Mouse (Mus musculus): ENCODE measurements around the gene Wnt6. TPM values are rescaled to one million over a fixed set of nuclear protein-coding genes. Genes with fewer than 3 reads are reported as not detected.

Wnt6 gene
- polyA plus RNA-seq, 1 experiment from 2014 or later: 11.4 TPM

DNA sequence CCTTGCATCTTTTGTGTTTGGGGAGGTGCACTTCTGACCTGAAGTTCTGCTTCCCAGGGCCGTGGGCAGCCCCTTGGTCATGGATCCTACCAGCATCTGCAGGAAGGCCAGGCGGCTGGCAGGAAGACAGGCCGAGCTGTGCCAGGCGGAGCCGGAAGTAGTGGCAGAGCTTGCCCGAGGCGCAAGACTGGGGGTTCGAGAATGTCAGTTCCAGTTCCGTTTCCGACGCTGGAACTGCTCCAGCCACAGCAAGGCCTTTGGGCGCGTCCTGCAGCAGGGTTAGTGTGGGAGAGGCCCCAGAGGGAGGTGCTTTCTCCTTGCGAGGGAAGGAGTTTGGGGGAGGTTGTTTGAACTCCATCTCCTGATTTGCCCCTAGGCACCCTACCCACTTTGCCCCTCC, 10.4 kb downstream of the Wnt6 start:
- Histone ChIP-seq H3K4me3 (no peak overlapping the region), H3K4me1 (peaks cover 18% of the 10 kb centered on the region), H3K9me3 (replicated peaks) (no peaks in the 10 kb centered on the region), H3K4me2 (replicated peaks) (no peak overlapping the region), H3K36me3 (no peaks in the 10 kb centered on the region), H3K9ac (no peak overlapping the region), H3K27me3 (peaks cover 92% of the 10 kb centered on the region), H3K27ac (no peak overlapping the region)
- no peak for ATAC-seq (ENCODE audit: low FRiP score)
- WGBS: 18% methylated on average over 14 of the region's 14 CpGs

GRCm38 (mm10) chr1:74783554-74783953, 11.9 kb downstream of the Wnt6 start:
- peak overlapping the region; percentile 81 for H3K4me2 ChIP-seq (replicated peaks)
- 0 out of 2 replicates have a peak overlapping the region, but pooled peaks have one; percentile 49 for H3K9ac ChIP-seq
- H3K36me3 ChIP-seq: no peaks in the 10 kb centered on the region
- no peaks in the 10 kb centered on the region for H3K9me3 ChIP-seq (replicated peaks)
- peaks cover 18% of the 10 kb centered on the region for H3K4me1 ChIP-seq
- no peak overlapping the region for H3K27ac ChIP-seq
- H3K27me3 ChIP-seq: peaks cover 92% of the 10 kb centered on the region
- ATAC-seq (ENCODE audit: low FRiP score): no peak
- 2% methylated on average over 12 of the region's 13 CpGs for WGBS
- peak overlapping the region; percentile 41 for H3K4me3 ChIP-seq

DNA sequence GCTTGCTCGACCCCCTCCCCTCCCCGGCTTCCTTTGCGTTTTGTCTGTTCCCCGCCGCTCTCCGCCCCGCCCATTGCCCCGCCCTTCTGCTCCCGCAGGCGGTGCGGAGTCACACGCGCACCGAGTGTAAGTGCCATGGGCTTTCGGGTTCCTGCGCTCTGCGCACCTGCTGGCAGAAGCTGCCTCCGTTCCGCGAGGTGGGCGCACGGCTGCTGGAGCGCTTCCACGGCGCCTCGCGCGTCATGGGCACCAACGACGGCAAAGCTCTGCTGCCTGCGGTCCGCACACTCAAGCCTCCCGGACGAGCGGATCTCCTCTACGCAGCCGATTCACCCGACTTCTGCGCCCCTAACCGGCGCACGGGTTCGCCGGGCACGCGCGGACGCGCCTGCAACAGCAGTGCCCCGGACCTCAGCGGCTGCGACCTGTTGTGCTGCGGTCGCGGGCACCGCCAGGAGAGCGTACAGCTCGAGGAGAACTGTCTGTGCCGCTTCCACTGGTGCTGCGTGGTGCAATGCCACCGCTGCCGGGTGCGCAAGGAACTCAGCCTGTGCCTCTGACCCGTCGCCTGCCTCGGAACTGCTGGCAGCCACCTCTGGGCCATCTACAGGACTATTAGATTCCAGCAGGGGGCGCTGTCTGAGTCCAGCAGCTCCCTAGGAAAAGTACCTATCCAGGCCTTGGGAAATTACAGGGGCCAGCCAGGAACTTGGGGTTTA, 12.5 kb downstream of the Wnt6 start:
- Histone ChIP-seq H3K4me1 (peaks cover 21% of the 10 kb centered on the region), H3K9me3 (replicated peaks) (no peaks in the 10 kb centered on the region), H3K36me3 (no peaks in the 10 kb centered on the region), H3K4me2 (replicated peaks) (peak overlapping the region; percentile 81), H3K27me3 (peaks cover 92% of the 10 kb centered on the region), H3K4me3 (peak overlapping the region; percentile 41), H3K9ac (peak overlapping the region; percentile 49; the same call in 1 of the 2 replicates), H3K27ac (no peak overlapping the region)
- WGBS: 2% methylated on average over 67 of the region's 67 CpGs
- no peak; the same call in 1 of the 2 replicates for ATAC-seq (ENCODE audit: low FRiP score)

- H3K9ac ChIP-seq: no peak overlapping the region
- no peak overlapping the region for H3K4me3 ChIP-seq
- H3K9me3 ChIP-seq (replicated peaks): no peaks in the 10 kb centered on the region
- H3K36me3 ChIP-seq: no peaks in the 10 kb centered on the region
- H3K4me1 ChIP-seq: peaks cover 39% of the 10 kb centered on the region
- ATAC-seq (ENCODE audit: low FRiP score): no peak
- 7% methylated on average over 7 of the region's 7 CpGs for WGBS
- no peak overlapping the region for H3K27ac ChIP-seq
- H3K27me3 ChIP-seq: peaks cover 98% of the 10 kb centered on the region
- no peak overlapping the region for H3K4me2 ChIP-seq (replicated peaks)
These were observed 16.2 kb downstream of the Wnt6 start for GRCm38 (mm10) chr1:74787846-74788245.

- H3K4me2 ChIP-seq (replicated peaks): no peak overlapping the region
- 19% methylated on average over 6 of the region's 6 CpGs for WGBS
- peaks cover 98% of the 10 kb centered on the region for H3K27me3 ChIP-seq
- no peaks in the 10 kb centered on the region for H3K36me3 ChIP-seq
- no peak overlapping the region for H3K9ac ChIP-seq
- no peak overlapping the region for H3K27ac ChIP-seq
- H3K4me1 ChIP-seq: peaks cover 36% of the 10 kb centered on the region
- no peak for ATAC-seq (ENCODE audit: low FRiP score)
- no peak overlapping the region for H3K4me3 ChIP-seq
- H3K9me3 ChIP-seq (replicated peaks): no peaks in the 10 kb centered on the region
These were observed 17.0 kb downstream of the Wnt6 start for GRCm38 (mm10) chr1:74788603-74789176.

- Histone ChIP-seq H3K9me3 (replicated peaks) (no peaks in the 10 kb centered on the region), H3K36me3 (no peaks in the 10 kb centered on the region), H3K4me1 (peaks cover 39% of the 10 kb centered on the region), H3K27me3 (peaks cover 98% of the 10 kb centered on the region), H3K4me3 (no peak overlapping the region), H3K4me2 (replicated peaks) (no peak overlapping the region), H3K27ac (no peak overlapping the region), H3K9ac (no peak overlapping the region)
- whole genome bisulfite sequencing: 9% methylated on average over 3 of the region's 3 CpGs
- ATAC-seq (ENCODE audit: low FRiP score): 0 out of 2 replicates have a peak, but pooled peaks have one; percentile 12
These were observed 18.4 kb downstream of the Wnt6 start for GRCm38 (mm10) chr1:74790095-74790494.

DNA sequence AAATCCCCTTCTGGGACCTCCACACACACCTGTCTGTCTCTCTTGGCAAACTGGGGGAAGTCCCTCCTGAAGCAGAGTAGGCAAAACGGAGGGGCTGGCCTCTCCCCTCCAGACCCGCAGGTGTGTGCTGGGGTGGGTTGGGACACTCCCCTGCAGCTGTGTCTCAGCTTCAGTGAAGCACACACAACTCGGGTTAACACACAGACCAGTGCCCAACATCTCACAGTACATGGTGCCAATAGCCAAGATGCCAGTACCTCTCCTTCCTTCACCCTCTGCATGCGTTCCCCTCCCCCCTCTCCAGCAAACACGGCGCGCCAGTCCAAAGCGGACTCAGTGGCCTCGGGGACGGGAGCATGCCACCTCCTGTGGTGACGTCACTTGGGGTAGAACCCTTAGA, 19.6 kb downstream of the Wnt6 start, which contains the start of gene Wnt10a:
Gene Wnt10a (plus strand): TSS at position 268 of the 400 bp plus-strand sequence.
- H3K9ac ChIP-seq: peak within 1 kb of the TSS; percentile 50; the same call in 1 of the 2 replicates
- WGBS: 1% methylated on average over 11 of the region's 11 CpGs
- H3K4me1 ChIP-seq: peaks cover 42% of the 10 kb centered on the region
- H3K4me3 ChIP-seq: peak within 1 kb of the TSS; percentile 22
- ATAC-seq (ENCODE audit: low FRiP score): no peak
- peaks cover 99% of the 10 kb centered on the region for H3K27me3 ChIP-seq
- no peaks in the 10 kb centered on the region for H3K36me3 ChIP-seq
- H3K4me2 ChIP-seq (replicated peaks): peak within 1 kb of the TSS; percentile 44
- H3K27ac ChIP-seq: no peak within 1 kb of the TSS
- H3K9me3 ChIP-seq (replicated peaks): no peaks in the 10 kb centered on the region

- no peak overlapping the region for H3K27ac ChIP-seq
- no peaks in the 10 kb centered on the region for H3K36me3 ChIP-seq
- peaks cover 100% of the 10 kb centered on the region for H3K27me3 ChIP-seq
- H3K4me1 ChIP-seq: peaks cover 52% of the 10 kb centered on the region
- H3K4me2 ChIP-seq (replicated peaks): no peak overlapping the region
- no peak overlapping the region for H3K4me3 ChIP-seq
- WGBS: 9% methylated on average over 19 of the region's 19 CpGs
- ATAC-seq (ENCODE audit: low FRiP score): no peak
- H3K9ac ChIP-seq: 0 out of 2 replicates have a peak overlapping the region, but pooled peaks have one; percentile 13
- no peaks in the 10 kb centered on the region for H3K9me3 ChIP-seq (replicated peaks)
These were observed 21.4 kb downstream of the Wnt6 start for GRCm38 (mm10) chr1:74792831-74793660.

DNA sequence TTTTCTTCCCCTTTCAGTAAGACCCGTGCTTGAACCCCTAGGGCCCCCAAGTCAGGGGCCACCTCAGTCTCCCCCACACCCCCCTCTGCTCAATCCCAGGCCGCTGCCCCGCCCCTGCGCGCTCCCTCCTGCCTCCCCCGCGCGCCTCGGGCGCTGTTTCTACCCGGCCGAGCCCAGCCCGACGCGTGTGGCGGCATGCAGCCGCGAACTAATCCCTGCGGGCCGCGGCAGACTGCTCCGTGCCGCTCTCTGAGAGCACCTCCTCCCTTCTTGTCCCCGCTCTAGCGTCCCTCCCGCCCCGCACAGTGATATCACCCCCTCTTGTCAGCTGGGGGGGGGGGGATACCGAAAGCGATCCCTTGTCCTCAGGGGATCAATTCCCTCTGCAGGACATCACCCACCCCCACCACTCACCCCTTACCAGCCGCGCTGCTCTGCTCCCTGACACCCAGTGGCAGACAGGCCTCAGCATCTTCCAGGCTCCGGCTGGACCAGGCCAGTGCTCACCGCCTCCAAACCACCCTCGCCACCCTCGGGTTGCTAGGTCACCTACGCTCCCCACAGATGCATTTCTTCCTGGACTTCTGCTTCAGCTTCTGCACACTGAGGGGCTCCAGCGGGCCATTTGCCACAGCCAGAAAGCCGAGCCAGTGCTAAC, 22.9 kb downstream of the Wnt6 start:
- Histone ChIP-seq H3K27ac (no peak overlapping the region), H3K4me1 (peaks cover 46% of the 10 kb centered on the region), H3K4me3 (peak overlapping the region; percentile 24), H3K27me3 (peaks cover 100% of the 10 kb centered on the region), H3K9ac (peak overlapping the region; percentile 46; the same call in 1 of the 2 replicates), H3K4me2 (replicated peaks) (peak overlapping the region; percentile 48), H3K9me3 (replicated peaks) (no peaks in the 10 kb centered on the region), H3K36me3 (no peaks in the 10 kb centered on the region)
- under 1% methylated on average over 37 of the region's 38 CpGs for WGBS
- ATAC-seq (ENCODE audit: low FRiP score): no peak

GRCm38 (mm10) chr1:74795145-74795529, 23.4 kb downstream of the Wnt6 start:
- 0% methylated on average over 9 of the region's 11 CpGs for WGBS
- ATAC-seq (ENCODE audit: low FRiP score): no peak
- H3K27me3 ChIP-seq: peaks cover 100% of the 10 kb centered on the region
- H3K9ac ChIP-seq: 0 out of 2 replicates have a peak overlapping the region, but pooled peaks have one; percentile 46
- H3K36me3 ChIP-seq: no peaks in the 10 kb centered on the region
- no peak overlapping the region for H3K4me3 ChIP-seq
- no peak overlapping the region for H3K27ac ChIP-seq
- H3K9me3 ChIP-seq (replicated peaks): no peaks in the 10 kb centered on the region
- H3K4me2 ChIP-seq (replicated peaks): peak overlapping the region; percentile 48
- H3K4me1 ChIP-seq: peaks cover 43% of the 10 kb centered on the region

- peaks cover 37% of the 10 kb centered on the region for H3K4me1 ChIP-seq
- H3K9me3 ChIP-seq (replicated peaks): no peaks in the 10 kb centered on the region
- peak; percentile 82 for ATAC-seq (ENCODE audit: low FRiP score)
- no peak overlapping the region for H3K27ac ChIP-seq
- H3K4me2 ChIP-seq (replicated peaks): no peak overlapping the region
- WGBS: 5% methylated on average over 5 of the region's 5 CpGs
- H3K4me3 ChIP-seq: no peak overlapping the region
- H3K36me3 ChIP-seq: no peaks in the 10 kb centered on the region
- peaks cover 98% of the 10 kb centered on the region for H3K27me3 ChIP-seq
- no peak overlapping the region for H3K9ac ChIP-seq
These were observed 25.8 kb downstream of the Wnt6 start for GRCm38 (mm10) chr1:74797459-74797858.
